Mouse (Mus musculus) E14TG2a.4 (cell line): ENCODE measurements around the gene Acads.

Experiments
- CTCF ChIP-seq: conservative IDR thresholded peaks from 2 replicates; pipeline ENCODE4 v1.5.1; 2014; ENCODE audit warnings: low read length
- NANOG ChIP-seq: IDR thresholded peaks from 2 replicates; pipeline ENCODE4 v1.6.1; 2014; ENCODE audit warnings: borderline replicate concordance, low read length, mixed read lengths
- POU5F1 ChIP-seq: IDR thresholded peaks from 2 replicates; pipeline ENCODE4 v1.6.1; 2014; ENCODE audit warnings: low read length, borderline replicate concordance

DNA sequence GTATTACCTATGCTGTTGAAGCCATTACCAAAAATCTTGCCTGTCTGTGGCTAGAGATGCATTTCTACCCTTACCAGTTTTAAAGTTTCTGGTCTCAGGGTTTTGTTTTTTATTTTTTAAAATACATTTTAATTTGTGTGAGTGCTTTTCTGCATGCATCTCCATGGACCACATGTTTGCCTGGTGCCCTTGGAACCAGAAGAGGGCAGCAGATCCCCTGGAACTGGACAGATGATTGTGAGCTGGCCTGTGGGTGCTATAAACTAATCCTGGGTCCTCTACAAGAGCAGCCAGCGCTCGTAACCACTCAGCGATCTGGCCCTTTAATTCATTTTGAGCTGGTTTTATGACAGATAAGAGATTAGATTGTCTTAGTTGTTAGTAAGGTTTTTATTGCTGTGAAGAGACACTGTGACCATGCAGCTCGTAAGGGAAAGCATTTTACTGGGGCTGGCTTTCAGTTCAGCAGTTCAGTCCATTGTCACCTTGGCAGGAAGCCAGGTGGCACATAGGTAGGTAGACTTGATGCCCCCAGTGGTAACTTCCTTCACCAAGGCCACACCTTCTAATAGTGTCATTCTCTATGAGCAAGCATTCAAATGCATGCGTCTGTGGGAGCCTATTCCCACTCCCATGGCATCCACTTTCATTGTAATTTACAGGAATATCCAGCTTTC is 29.4 kb downstream of the Acads start:
- TF ChIP-seq CTCF, result peak; percentile 22; the same call in 1 of the 2 replicates
- TF ChIP-seq POU5F1, result no peak
- no peak for TF ChIP-seq NANOG
